Mouse (Mus musculus): ENCODE data around the gene Plpp3.

Plpp3 gene

DNA sequence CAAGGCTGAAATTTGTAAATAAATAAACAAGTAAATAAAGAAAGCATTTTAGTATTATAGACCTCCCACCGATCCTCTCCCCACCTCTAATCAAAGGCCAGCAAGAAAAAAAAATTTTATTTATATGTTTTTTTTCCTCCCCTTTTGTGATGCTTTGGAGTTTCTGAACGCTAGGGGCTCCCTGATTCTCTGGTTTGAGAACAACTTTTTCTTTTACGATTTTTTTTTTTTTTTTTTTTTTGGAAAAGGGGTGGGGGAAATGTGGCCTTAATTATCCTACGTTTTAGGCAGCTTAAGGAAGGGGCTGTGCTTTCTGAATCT, 232 bp upstream of the Plpp3 start:
- intact Hi-C loops (cut with DNase I) = loop anchor here (5.0 to 10.0 kb wide), 5 partner anchors 55 to 938 kb away; no protein-coding TSS in a partner anchor

- intact Hi-C loops (cut with DNase I) = loop anchor here (5.0 to 10.0 kb wide), 5 partner anchors 54 to 937 kb away; no protein-coding TSS in a partner anchor
Measured at GRCm38 (mm10) chr4:105158169-105158555, 1.0 kb downstream of the Plpp3 start.

- intact Hi-C loops (cut with DNase I) = loop anchor here (5.0 to 10.0 kb wide), 5 partner anchors 53 to 936 kb away; no protein-coding TSS in a partner anchor
Measured at GRCm38 (mm10) chr4:105158651-105159530, 1.7 kb downstream of the Plpp3 start.

DNA sequence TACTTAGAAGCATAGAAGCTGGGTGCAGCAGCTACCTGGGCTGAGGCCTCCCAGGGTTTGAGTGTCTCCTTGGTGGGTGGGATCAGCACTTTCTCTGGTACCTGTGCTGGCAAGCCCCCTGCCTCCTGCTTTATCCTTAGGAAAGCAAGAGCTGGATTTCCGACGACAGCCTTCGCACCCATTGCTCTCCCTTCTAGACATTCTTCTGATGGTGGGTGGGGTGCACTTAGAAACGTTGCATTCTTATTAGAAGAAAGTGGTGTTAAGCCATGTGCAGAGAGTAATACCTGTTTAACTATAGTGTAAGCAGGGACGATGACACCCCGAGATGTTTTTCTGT, 2.4 kb downstream of the Plpp3 start:
- intact Hi-C loops (cut with DNase I) = loop anchor here (5.0 to 10.0 kb wide), 5 partner anchors 53 to 935 kb away; no protein-coding TSS in a partner anchor

DNA sequence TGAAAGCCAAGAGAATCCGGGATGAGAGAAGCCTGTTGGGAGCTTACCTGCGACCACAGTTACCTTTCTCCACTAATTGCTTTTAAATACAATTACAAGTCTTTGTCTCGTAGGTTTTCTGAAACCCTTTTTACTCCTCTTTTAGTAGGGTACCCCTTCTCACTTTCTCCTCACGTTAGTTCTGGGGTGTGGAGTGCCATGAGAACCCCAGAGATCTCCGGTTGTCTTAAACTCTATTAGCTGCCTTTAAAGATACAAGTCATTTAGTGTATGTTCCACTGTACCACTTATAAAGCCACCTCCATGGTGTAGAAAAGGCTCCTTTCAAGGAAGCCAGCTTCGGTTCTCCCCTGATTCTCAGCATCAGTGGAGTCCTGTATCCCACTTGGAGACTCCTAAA, 3.3 kb downstream of the Plpp3 start:
- intact Hi-C loops (cut with DNase I) = loop anchor here (5.0 kb wide), 1 partner anchor 42 kb away; no protein-coding TSS in a partner anchor

- intact Hi-C loops (cut with DNase I) = loop anchor here (5.0 kb wide), 1 partner anchor 40 kb away; no protein-coding TSS in a partner anchor
Measured at GRCm38 (mm10) chr4:105162014-105162413, 4.9 kb downstream of the Plpp3 start.

- intact Hi-C loops (cut with DNase I) = loop anchor here (5.0 kb wide), 1 partner anchor 40 kb away; no protein-coding TSS in a partner anchor
Measured at GRCm38 (mm10) chr4:105162676-105163075, 5.5 kb downstream of the Plpp3 start.

DNA sequence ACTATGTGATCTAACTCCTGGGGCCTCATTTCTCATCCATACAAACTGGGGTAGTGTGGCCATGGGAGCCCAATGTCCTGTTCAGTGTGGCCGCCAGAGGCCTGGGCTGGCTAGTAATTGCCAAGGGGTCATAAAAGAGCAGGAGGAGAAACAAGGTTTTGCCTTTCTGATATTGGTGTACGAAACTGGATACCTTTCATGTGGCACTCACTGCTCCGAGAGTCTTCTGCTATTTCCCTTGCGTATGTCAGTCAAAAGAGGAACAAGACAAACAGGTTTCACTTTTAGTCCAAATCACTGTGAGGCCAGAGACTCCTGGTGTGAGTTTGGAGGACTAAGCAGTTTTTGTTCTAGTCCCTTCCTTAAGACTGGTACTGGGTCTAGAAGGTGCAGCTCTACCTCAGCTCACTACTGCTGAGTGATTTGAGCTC, 6.8 kb downstream of the Plpp3 start:
- intact Hi-C loops (cut with DNase I) = loop anchor here (5.0 kb wide), 1 partner anchor 38 kb away; no protein-coding TSS in a partner anchor

DNA sequence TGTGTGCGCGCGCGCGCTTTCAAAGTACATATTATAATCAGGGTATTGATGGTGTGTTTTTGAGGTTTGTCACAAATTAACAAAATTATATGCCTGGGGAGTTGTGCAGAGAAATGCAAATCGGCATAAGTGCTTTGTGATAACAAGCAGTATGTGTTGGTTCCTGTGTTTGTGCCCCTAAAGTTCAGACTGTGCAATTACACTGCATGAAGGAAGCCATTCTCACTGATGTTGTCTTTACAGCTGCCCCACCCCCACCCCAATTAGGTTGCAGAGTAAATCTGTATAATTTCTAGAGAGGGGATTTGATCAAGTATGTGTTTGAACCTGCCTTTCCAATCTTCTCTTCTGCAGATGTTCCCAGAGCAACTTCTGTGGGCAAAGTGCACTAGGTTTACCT, 7.8 kb downstream of the Plpp3 start:
- intact Hi-C loops (cut with DNase I) = loop anchor here (5.0 kb wide), 1 partner anchor 37 kb away; no protein-coding TSS in a partner anchor

DNA sequence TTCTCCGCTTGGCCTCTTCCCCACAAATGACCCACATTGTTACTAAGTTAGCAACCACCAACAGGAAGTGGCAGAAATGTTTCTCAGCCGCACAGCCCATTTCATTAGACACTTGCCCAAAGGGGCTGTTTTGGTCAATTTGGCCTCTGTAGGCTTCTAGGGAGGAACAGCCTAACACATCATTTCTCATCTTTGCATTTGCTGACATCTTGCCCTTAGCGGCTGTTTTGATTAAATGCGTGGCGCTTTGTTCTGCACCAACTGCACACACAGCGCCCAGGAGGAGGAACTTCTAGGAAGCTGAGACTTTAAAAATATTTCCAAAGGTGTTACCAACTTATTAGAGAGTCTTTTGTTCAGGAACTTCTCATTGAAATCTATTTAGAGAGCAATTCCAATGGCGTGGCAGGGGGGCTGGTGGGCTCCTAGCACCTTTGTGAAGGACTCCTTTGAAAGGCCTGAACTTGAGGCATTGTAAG, 12.0 kb downstream of the Plpp3 start:
- intact Hi-C loops (cut with DNase I) = no loop called here

DNA sequence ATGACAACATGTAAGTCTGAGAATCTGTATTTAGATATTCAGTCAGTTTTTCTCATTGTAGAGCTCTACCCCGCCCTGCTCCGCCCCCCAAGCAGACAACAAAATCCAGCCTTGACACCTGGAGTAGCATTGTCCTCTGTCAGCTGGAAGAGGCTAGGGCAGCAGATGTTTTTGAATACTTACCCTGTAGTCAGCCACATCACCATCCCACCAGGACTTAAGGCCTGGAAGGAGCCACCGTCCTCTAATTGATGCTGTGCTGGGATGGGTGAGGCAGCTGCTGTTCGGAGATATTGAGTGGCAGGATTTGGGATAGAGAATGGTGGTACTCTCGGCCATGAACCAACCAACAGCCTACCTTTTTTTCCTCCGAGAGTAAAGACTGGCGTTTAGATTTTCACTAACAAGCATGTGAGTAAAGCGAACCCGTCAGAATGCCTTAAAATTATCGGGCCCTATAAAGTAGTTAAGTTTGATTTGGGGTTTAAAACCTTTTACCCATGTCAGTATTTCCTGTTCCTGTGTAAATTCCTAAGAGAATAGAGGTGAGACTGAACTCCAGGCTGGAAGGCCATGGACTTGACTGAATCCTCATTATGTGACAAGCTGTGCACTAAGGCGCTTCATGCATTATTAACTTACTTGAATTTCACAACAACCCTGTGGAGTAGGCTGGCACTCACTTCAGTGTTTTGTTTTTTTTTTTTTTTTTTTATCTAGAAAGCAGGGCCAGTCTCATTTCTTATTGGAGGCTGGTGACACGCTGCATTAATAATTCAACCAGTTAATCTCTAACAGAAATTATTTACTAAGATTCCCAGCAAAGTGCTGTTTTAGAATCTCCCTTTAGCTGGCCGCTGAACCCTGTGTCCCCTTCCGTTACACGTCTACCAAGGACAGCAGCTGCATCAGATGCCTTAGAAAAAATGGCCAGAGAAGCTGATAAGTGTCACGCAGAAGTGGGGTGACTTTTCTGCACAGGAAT, 13.0 kb downstream of the Plpp3 start:
- intact Hi-C loops (cut with DNase I) = no loop called here

- intact Hi-C loops (cut with DNase I) = no loop called here
Measured at GRCm38 (mm10) chr4:105170811-105171401, 13.8 kb downstream of the Plpp3 start.

DNA sequence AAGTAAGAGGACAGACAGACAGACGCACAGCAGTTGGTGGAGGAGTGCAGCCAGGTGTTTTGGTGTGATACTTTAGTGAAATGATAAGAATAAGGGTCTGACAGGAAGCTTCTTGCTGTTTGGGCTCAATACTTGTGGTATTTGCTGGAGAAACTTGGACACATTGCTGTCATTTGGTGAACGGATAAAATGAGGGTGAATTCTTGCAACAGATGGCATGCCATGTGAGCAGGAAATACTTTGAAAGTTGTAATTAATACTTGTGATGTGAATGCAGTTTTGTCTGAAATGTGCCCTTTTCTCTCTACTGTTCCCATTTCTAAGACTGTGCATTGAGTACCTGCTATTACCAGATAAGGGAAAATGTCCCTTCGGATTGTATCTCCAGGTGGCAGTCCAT, 14.3 kb downstream of the Plpp3 start:
- intact Hi-C loops (cut with DNase I) = no loop called here

DNA sequence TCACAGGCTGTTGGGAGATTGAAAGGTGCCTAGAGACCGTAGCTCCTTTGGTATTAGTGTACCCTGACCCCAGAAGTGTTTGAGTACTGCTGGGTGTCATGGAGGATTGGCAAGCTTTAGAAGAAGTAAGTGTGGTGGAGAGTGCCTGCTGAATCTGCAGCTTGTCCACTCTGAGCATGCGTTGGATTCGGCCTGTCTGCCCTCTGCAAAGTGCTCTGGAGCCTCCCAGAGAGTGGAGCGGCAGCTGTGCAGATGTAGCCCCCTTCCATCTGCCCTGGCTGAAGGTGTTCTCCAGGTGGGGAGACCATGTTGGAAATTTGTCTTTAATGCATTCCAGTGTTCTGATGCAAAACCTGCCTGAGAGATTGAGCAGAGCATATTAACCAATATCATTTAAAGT, 17.6 kb downstream of the Plpp3 start:
- intact Hi-C loops (cut with DNase I) = no loop called here

- intact Hi-C loops (cut with DNase I) = no loop called here
Measured at GRCm38 (mm10) chr4:105175255-105176035, 18.3 kb downstream of the Plpp3 start.

GRCm38 (mm10) chr4:105181014-105181658, 24.0 kb downstream of the Plpp3 start:
- intact Hi-C loops (cut with DNase I) = no loop called here

DNA sequence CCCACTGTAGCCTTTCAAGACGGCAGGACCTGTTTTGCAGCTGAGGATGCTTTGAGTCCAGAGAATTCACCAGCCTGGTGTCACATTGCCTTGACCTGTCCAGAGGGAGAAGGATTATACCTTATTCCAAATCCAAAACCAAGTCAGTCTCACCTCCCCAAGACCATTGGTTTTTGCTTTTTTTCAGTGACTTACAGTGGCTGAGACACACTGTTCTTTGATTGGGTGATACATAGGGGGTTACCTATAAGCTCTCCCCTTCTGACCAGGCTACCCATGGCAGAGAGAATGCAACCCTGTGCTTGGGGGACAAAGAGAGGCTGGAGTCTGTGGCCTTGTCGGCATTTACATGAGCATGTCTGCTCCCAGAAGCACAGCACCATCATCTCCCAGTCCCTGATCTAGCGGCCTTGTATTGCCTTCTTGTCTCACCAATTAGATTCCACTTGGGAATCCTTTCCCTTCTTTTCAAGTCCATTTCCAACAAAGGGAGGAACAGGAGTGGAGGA, 24.6 kb downstream of the Plpp3 start:
- intact Hi-C loops (cut with DNase I) = no loop called here

DNA sequence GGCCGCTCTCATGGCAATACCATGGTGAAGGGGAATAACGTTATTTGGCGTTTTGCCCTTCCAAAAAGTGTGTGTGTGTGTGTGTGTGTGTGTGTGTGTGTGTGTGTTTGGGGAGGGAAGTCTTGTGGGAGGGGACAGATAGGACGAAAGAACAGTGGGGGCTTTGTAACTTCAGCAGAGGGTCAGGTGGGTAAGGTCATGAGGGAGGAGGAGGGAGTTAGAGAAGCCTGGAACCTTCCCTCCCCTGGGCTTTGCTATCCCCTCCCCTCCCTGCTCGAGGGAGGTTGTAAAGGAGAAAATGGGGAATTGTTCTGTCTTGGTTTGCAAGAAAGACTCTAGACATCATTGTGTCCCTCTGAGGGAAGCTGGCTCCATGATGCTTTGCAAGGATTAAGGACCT, 25.1 kb downstream of the Plpp3 start:
- intact Hi-C loops (cut with DNase I) = no loop called here

DNA sequence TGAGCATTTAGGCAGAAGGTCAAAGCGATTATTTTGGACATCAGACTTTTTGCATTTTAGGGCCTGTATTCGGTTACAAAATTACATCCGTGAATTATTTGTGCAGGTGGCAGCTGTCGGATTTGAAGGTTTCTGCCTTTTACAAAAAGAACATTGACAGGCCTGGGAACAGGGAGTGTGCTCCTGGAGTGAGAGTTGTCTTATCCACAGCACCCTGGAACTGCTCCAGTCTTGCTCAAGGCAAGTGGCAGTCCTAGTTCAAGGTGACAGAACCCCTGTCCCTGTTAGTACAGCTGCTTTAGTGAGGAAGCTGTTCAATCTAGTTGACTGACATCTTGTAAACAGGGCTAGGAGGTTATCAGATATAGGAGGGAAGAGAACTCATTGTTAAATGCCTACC, 27.3 kb downstream of the Plpp3 start:
- intact Hi-C loops (cut with DNase I) = no loop called here
